In the genomic region with DNA sequence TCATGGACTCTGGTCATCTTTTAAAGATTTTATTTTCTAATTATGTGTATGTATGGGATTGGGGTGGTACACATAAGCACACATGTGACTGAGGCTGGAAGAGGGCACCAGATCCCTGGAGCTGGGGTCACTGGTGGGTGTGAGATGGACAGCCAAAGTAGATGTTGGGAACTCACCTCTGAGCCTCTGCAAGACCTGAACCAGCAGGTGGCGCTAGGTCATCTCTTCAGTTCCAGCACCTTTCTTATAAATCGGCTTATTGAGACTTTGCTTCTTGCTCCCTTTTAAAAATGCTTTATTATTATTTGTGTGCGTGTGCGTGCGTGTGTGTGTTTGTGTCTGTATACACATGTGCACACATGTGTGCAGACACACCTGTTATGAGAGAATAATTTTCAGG, we compare ENCODE assay signal across 8 mouse cellular contexts.
A peak's percentile ranks its signal among the peaks of the same experiment; 100 is the strongest.
DNase-seq lines count a peak whose midpoint lies in the region; ATAC-seq and TF ChIP-seq lines count a peak whose summit lies in the region.
"Had no signal": no experiment of that assay in that cellular context is flagged by ENCODE, and none has a peak within 500 bp of the region (broad histone marks: within the 10 kb centered on the region; RNA-seq: fewer than 3 reads in every experiment).

No protein-coding gene starts in this region.

- no peaks in the 10 kb centered on the region for H3K9me3 ChIP-seq in kidney, embryonic 14.5 days (ENCODE audit: control insufficient read depth, low read length)
- no peaks in the 10 kb centered on the region for H3K9me3 ChIP-seq in ES-E14 (ENCODE audit: control insufficient read depth, insufficient read depth, low read depth, low read length)
- H3K9me3 ChIP-seq in embryonic facial prominence, embryonic 10.5 days = no peaks in the 10 kb centered on the region
- no peaks in the 10 kb centered on the region for H3K9me3 ChIP-seq in limb, embryonic 14.5 days (ENCODE audit: control insufficient read depth, low read length)
- H3K9me3 ChIP-seq: neural tube, embryonic 12.5 days had no signal

- no peak for ATAC-seq in kidney, embryonic 14.5 days (ENCODE audit: low FRiP score, low TSS enrichment)
- no peak for ATAC-seq in limb, embryonic 14.5 days (ENCODE audit: low FRiP score, low read depth)

- TF ChIP-seq POLR2A in kidney, adult 2 months (IDR thresholded peaks at IDR 0.05; ENCODE audit: low read depth, low read length) = no peak
- no peak for TF ChIP-seq POLR2A in limb, embryonic 14.5 days (IDR thresholded peaks at IDR 0.05; ENCODE audit: borderline replicate concordance, extremely low read depth, insufficient read depth, insufficient read length)

- no peaks in the 10 kb centered on the region for H3K27me3 ChIP-seq in kidney, adult 2 months (replicated peaks; ENCODE audit: control insufficient read depth, insufficient read depth, low read length)
- no peaks in the 10 kb centered on the region for H3K27me3 ChIP-seq in kidney, embryonic 14.5 days (ENCODE audit: control insufficient read depth, insufficient read depth, low read length)
- no peaks in the 10 kb centered on the region for H3K27me3 ChIP-seq in embryonic facial prominence, embryonic 10.5 days (replicated peaks; ENCODE audit: low read depth, poor library complexity, severe bottlenecking)
- H3K27me3 ChIP-seq in limb, embryonic 14.5 days (ENCODE audit: control insufficient read depth, insufficient read depth, low read length) = no peaks in the 10 kb centered on the region
- H3K27me3 ChIP-seq: neural tube, embryonic 12.5 days had no signal

- in situ Hi-C loops in ES-E14 (cut with MboI; ENCODE audit: low sequenced_read_pairs in 2 of 2, unreplicated experiment in 2 of 2) = no loop called here

- no peak overlapping the region for H3K9ac ChIP-seq in kidney, embryonic 14.5 days (ENCODE audit: low read depth, low read length)
- no peak overlapping the region for H3K9ac ChIP-seq in ES-E14 (ENCODE audit: insufficient read depth, low read depth, low read length, poor library complexity, severe bottlenecking)
- H3K9ac ChIP-seq in limb, embryonic 14.5 days (ENCODE audit: low read depth, low read length, severe bottlenecking) = no peak overlapping the region
- H3K9ac ChIP-seq: neural tube, embryonic 12.5 days had no signal

- 24% methylated on average over 5 of the region's 5 CpGs for WGBS in kidney, adult 2 months
- WGBS in kidney, embryonic 14.5 days = 19% methylated on average over 5 of the region's 5 CpGs
- 26% methylated on average over 5 of the region's 5 CpGs for WGBS in embryonic facial prominence, embryonic 10.5 days
- WGBS in limb, embryonic 14.5 days = 25% methylated on average over 5 of the region's 5 CpGs

- H3K27ac ChIP-seq in kidney, adult 2 months (ENCODE audit: insufficient read depth, low read depth, low read length) = no peak overlapping the region
- H3K27ac ChIP-seq in kidney, embryonic 14.5 days (ENCODE audit: low read depth, low read length) = no peak overlapping the region
- H3K27ac ChIP-seq in ES-E14 (ENCODE audit: insufficient read depth, low read depth, low read length, poor library complexity, severe bottlenecking) = no peak overlapping the region
- H3K27ac ChIP-seq in embryonic facial prominence, embryonic 10.5 days (replicated peaks) = no peak overlapping the region
- no peak overlapping the region for H3K27ac ChIP-seq in limb, embryonic 14.5 days (replicated peaks; ENCODE audit: low read depth, low read length)
- H3K27ac ChIP-seq: neural tube, embryonic 12.5 days had no signal

- no peak overlapping the region for H3K4me3 ChIP-seq in kidney, adult 2 months (ENCODE audit: insufficient read depth, low read depth, low read length)
- H3K4me3 ChIP-seq in kidney, embryonic 14.5 days (ENCODE audit: low read length) = no peak overlapping the region
- H3K4me3 ChIP-seq in ES-E14 (ENCODE audit: insufficient read depth in 1 of 2, low read depth in 1 of 2, low read length in 2 of 2, poor library complexity in 1 of 2, severe bottlenecking in 1 of 2) = no peak overlapping the region
- H3K4me3 ChIP-seq in embryonic facial prominence, embryonic 10.5 days = no peak overlapping the region
- no peak overlapping the region for H3K4me3 ChIP-seq in limb, embryonic 14.5 days (replicated peaks; ENCODE audit: low read length)
- H3K4me3 ChIP-seq: neural tube, embryonic 12.5 days had no signal

- H3K36me3 ChIP-seq in kidney, adult 2 months (ENCODE audit: control insufficient read depth, insufficient read depth, low read length) = no peaks in the 10 kb centered on the region
- no peaks in the 10 kb centered on the region for H3K36me3 ChIP-seq in kidney, embryonic 14.5 days (ENCODE audit: control insufficient read depth, insufficient read depth, low read length)
- H3K36me3 ChIP-seq in ES-E14 (ENCODE audit: control insufficient read depth, insufficient read depth, low read length, poor library complexity, severe bottlenecking) = no peaks in the 10 kb centered on the region
- H3K36me3 ChIP-seq in embryonic facial prominence, embryonic 10.5 days (replicated peaks) = no peaks in the 10 kb centered on the region
- H3K36me3 ChIP-seq in limb, embryonic 14.5 days (ENCODE audit: control insufficient read depth, insufficient read depth, low read length) = no peaks in the 10 kb centered on the region
- H3K36me3 ChIP-seq: neural tube, embryonic 12.5 days had no signal

- H3K4me1 ChIP-seq in kidney, adult 2 months (ENCODE audit: control insufficient read depth, insufficient read depth, low read length) = no peaks in the 10 kb centered on the region
- no peaks in the 10 kb centered on the region for H3K4me1 ChIP-seq in kidney, embryonic 14.5 days (ENCODE audit: control insufficient read depth, insufficient read depth, low read length)
- no peaks in the 10 kb centered on the region for H3K4me1 ChIP-seq in ES-E14 (ENCODE audit: control insufficient read depth in 2 of 2, insufficient read depth in 2 of 2, low read length in 2 of 2, poor library complexity in 1 of 2)
- H3K4me1 ChIP-seq in embryonic facial prominence, embryonic 10.5 days = no peaks in the 10 kb centered on the region
- no peaks in the 10 kb centered on the region for H3K4me1 ChIP-seq in limb, embryonic 14.5 days (ENCODE audit: control insufficient read depth, insufficient read depth, low read length)
- H3K4me1 ChIP-seq: neural tube, embryonic 12.5 days had no signal

- peak; percentile 51 for DNase-seq in kidney, adult 2 months
- DNase-seq in ES-E14 (ENCODE audit: low read depth, low spot score) = peak; percentile 37
- peak; percentile 69 for DNase-seq in adrenal gland, postnatal 10 days
- DNase-seq in embryonic facial prominence, embryonic 10.5 days (ENCODE audit: low spot score) = peak; percentile 58
- peak; percentile 53 for DNase-seq in limb, embryonic 14.5 days (ENCODE audit: low spot score)
- peak; percentile 52 for DNase-seq in right cerebral cortex, postnatal 25 days

- H3K4me2 ChIP-seq in kidney, embryonic 14.5 days (replicated peaks; ENCODE audit: low read depth, low read length) = no peak overlapping the region
- H3K4me2 ChIP-seq in limb, embryonic 14.5 days (replicated peaks; ENCODE audit: low read depth, low read length, severe bottlenecking) = no peak overlapping the region
- H3K4me2 ChIP-seq: neural tube, embryonic 12.5 days had no signal

- peak; percentile 77 for TF ChIP-seq CTCF in kidney, adult 2 months (conservative IDR thresholded peaks at IDR 0.05; ENCODE audit: insufficient read depth, insufficient read length, low read depth, low read length)

TF ChIP-seq in ES-E14, 5 proteins besides CTCF, POLR2A, EP300 and RAD21:
- TF ChIP-seq CHD2 (IDR thresholded peaks at IDR 0.05; ENCODE audit: low read depth, low read length) (no peak), ZNF384 (IDR thresholded peaks at IDR 0.05; ENCODE audit: low read depth, low read length) (no peak)
